Mouse (Mus musculus): Measurements from ENCODE around the gene Tbca.

- TF ChIP-seq CTCF (IDR thresholded peaks at IDR 0.05; ENCODE audit: low read depth, low read length): no peak
- TF ChIP-seq GATA1 (IDR thresholded peaks at IDR 0.05; ENCODE audit: borderline replicate concordance, low read length): no peak
- no peak for TF ChIP-seq TAL1 (conservative IDR thresholded peaks at IDR 0.05; ENCODE audit: low read depth, low read length)
Measured at GRCm38 (mm10) chr13:94882221-94882620, 93.5 kb downstream of the Tbca start.

Measured in G1E (cell line).